Mouse (Mus musculus) midbrain, postnatal 0 days (tissue): ENCODE measurements around the gene Rps3. TPM values are rescaled to one million over a fixed set of nuclear protein-coding genes. Genes with fewer than 3 reads are reported as not detected.

Source experiments
- ATAC-seq: fragments of 200-750 bp; cut with Nextera tagmentation; 2 replicates; pipeline ENCODE4 v1.8.0; 2017; ENCODE audit warnings: moderate number of reproducible peaks, mild to moderate bottlenecking, moderate TSS enrichment, moderate library complexity; ENCODE audit not compliant: low FRiP score
- DNase-seq: peaks from one replicate; pipeline ENCODE4 v3.0.0-alpha.2; 2015; ENCODE audit warnings: low spot score
- H3K27ac ChIP-seq: fragments of 300-500 bp; sonication (generic); 2 replicates; pipeline ENCODE4 v1.5.1; 2014; ENCODE audit warnings: low read depth, mild to moderate bottlenecking, low read length, mixed read lengths
- H3K27me3 ChIP-seq: fragments of 300-500 bp; sonication (generic); 2 replicates; pipeline ENCODE4 v1.6.1; 2014; ENCODE audit warnings: low read length, control low read depth, mixed read lengths; ENCODE audit not compliant: insufficient read depth
- H3K36me3 ChIP-seq: fragments of 300-500 bp; sonication (generic); 2 replicates; pipeline ENCODE4 v1.6.1; 2014; ENCODE audit warnings: low read length, control low read depth, mixed read lengths; ENCODE audit not compliant: insufficient read depth
- H3K4me1 ChIP-seq: fragments of 300-500 bp; sonication (generic); 2 replicates; pipeline ENCODE4 v1.6.1; 2014; ENCODE audit warnings: mild to moderate bottlenecking, control low read depth, antibody characterized with exemption, low read length, mixed read lengths; ENCODE audit not compliant: insufficient read depth
- H3K4me2 ChIP-seq: fragments of 300-500 bp; sonication (generic); 2 replicates; pipeline ENCODE4 v1.6.1; 2014; ENCODE audit warnings: low read depth, mild to moderate bottlenecking, low read length, mixed read lengths; ENCODE audit not compliant: poor library complexity, severe bottlenecking
- H3K4me3 ChIP-seq: fragments of 300-500 bp; sonication (generic); 2 replicates; pipeline ENCODE4 v1.5.1; 2014; ENCODE audit warnings: low read depth, mild to moderate bottlenecking, low read length, moderate library complexity
- H3K9ac ChIP-seq: fragments of 300-500 bp; sonication (generic); replicated peaks from 2 replicates; pipeline ENCODE4 v1.6.1; 2014; ENCODE audit warnings: mild to moderate bottlenecking, low read length, moderate library complexity, mixed read lengths; ENCODE audit not compliant: poor library complexity, severe bottlenecking
- H3K9me3 ChIP-seq: fragments of 300-500 bp; sonication (generic); 2 replicates; pipeline ENCODE4 v1.6.1; 2016; ENCODE audit warnings: low read length, control low read depth
- CTCF ChIP-seq: IDR thresholded peaks from 2 replicates; pipeline ENCODE4 v1.5.1; 2016; ENCODE audit warnings: antibody characterized with exemption, mild to moderate bottlenecking
- WGBS: fragments of 180-500 bp; shearing (Covaris S2); extraction: QIAGEN DNeasy Blood & Tissue Kit; methylation state at CpG from one replicate; pipeline ENCODE4 v1.1.7; 2014; 5-methylcytosine and 5-hydroxymethylcytosine counted together
- polyA plus RNA-seq: library from polyadenylated mRNA; unstranded; fragments of >200 nt; fragmentation: Nextera tagmentation; extraction: Ambion mirVana; gene quantifications from 2 replicates; pipeline ENCODE4 v1.2.1, GENCODE M21; 2015
- total RNA-seq: library from RNA; depleted of rRNA; stranded (reverse); fragments of >200 nt; gene quantifications from 2 replicates; pipeline ENCODE4 v1.2.3, GENCODE M21; 2014

Gene Rps3
- total and polyA plus RNA-seq, 2 experiments from 2014 or later = 440 to 453 TPM

DNA sequence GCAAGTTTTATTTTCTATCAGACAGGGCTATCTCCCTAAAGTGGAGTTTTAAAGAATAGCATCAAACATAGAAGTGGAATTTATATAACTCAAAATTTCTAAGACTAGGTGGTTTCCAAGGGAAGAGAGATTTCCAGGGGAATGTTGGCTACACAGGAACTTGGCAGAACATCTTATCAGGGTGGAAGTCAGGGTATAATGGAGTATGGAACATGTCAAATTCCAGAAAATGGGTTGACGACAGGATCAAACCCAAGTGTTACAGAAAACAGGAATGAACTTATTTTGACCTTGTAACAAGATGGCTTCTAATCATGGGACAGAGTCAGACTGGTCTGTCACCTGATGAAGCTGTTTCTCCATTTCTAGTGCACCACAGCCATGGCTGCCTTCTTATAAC lies 1.1 kb upstream of the Rps3 start:
- no peak overlapping the region for H3K27ac ChIP-seq
- no peaks in the 10 kb centered on the region; the same call in 1 of the 2 replicates for H3K27me3 ChIP-seq
- H3K4me3 ChIP-seq = no peak overlapping the region
- peaks cover 7% of the 10 kb centered on the region for H3K4me1 ChIP-seq
- peaks cover 23% of the 10 kb centered on the region; the same call in 1 of the 2 replicates for H3K36me3 ChIP-seq
- DNase-seq (no peak), ATAC-seq (no peak)
- 75% methylated on average over 1 of the region's 1 CpGs for WGBS
- no peak for TF ChIP-seq CTCF
- H3K9ac ChIP-seq = no peak overlapping the region
- H3K9me3 ChIP-seq = no peaks in the 10 kb centered on the region
- H3K4me2 ChIP-seq = no peak overlapping the region

DNA sequence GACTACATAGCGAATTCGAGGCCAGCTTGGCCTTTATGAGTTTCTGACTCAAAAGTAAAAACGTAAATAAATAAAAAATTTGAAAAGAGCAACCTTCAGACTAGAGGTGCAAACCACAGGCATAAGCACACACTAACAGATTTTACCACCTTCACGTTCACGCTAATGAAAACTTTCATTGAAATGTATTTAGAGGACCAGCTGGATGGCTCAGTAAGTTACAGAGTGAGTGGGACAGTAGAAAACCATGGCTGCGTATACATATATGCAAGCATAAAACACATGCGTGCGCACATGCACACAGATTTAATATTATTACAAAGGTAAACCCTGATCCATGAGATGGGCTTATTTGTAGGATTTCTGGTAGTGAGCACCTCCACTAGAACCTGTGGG lies 384 bp upstream of the Rps3 start:
- TF ChIP-seq CTCF = no peak
- DNase-seq = no peak
- Histone ChIP-seq H3K4me2 (peak overlapping the region; percentile 29), H3K36me3 (peaks cover 31% of the 10 kb centered on the region), H3K4me3 (peak overlapping the region; percentile 58), H3K27ac (peak overlapping the region; percentile 13; the same call in 1 of the 2 replicates), H3K9ac (no peak overlapping the region), H3K27me3 (no peaks in the 10 kb centered on the region; the same call in 1 of the 2 replicates), H3K9me3 (no peaks in the 10 kb centered on the region), H3K4me1 (peaks cover 7% of the 10 kb centered on the region)
- 44% methylated on average over 8 of the region's 8 CpGs for WGBS
- peak; percentile 22; the same call in 1 of the 2 replicates for ATAC-seq

DNA sequence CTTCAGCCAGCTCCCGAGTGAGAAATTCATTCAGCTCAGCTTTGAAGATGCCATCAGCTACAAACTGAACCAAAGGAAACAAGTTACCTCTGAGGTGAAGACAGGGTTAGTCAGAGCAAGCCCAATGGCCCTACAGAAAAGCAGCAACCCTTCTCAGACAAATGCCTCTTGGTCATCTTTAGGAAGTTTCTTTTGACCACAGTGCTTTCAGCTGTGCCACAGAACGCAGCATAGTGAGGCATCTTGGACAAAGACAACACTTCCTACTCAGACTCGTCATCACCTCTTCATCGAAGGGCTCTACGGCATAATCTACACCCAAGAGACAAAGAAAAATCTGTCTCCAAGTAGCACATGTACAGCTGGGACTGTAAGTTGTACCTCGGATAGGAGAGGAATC lies 901 bp downstream of the Rps3 start:
- ATAC-seq (no peak), DNase-seq (no peak)
- Histone ChIP-seq H3K4me1 (peaks cover 7% of the 10 kb centered on the region), H3K27ac (peak overlapping the region; percentile 88), H3K9me3 (no peaks in the 10 kb centered on the region), H3K4me3 (peak overlapping the region; percentile 58), H3K27me3 (no peaks in the 10 kb centered on the region; the same call in 1 of the 2 replicates), H3K36me3 (peaks cover 43% of the 10 kb centered on the region), H3K4me2 (peak overlapping the region; percentile 91), H3K9ac (peak overlapping the region; percentile 78)
- TF ChIP-seq CTCF = no peak
- WGBS = 3% methylated on average over 6 of the region's 6 CpGs

DNA sequence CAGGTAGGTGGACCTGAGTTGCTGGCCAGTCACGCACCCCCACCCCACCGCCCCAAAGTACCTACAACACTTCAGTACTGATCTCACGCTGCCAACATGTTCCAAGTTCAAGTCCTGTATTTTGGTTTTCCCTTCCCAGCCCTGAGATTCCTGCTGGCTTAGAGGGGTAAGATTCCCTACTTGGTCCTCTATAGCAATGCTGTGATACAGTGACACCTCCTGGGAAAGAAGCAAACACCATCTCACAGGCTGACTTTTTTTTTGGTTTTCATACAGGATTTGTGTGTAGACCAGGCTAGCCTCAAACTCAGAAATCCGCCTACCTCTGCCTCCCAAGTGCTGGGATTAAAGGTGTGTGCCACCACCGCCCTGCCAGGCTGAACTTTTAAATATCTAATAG lies 6.3 kb downstream of the Rps3 start:
- H3K9me3 ChIP-seq = no peaks in the 10 kb centered on the region
- H3K36me3 ChIP-seq = peaks cover 65% of the 10 kb centered on the region
- WGBS = 83% methylated on average over 5 of the region's 5 CpGs
- no peak overlapping the region for H3K27ac ChIP-seq
- H3K9ac ChIP-seq = no peak overlapping the region
- H3K4me1 ChIP-seq = peaks cover 3% of the 10 kb centered on the region
- H3K4me2 ChIP-seq = no peak overlapping the region
- H3K27me3 ChIP-seq = no peaks in the 10 kb centered on the region
- peak; percentile 51 for TF ChIP-seq CTCF
- no peak overlapping the region for H3K4me3 ChIP-seq
- ATAC-seq (no peak), DNase-seq (no peak)

DNA sequence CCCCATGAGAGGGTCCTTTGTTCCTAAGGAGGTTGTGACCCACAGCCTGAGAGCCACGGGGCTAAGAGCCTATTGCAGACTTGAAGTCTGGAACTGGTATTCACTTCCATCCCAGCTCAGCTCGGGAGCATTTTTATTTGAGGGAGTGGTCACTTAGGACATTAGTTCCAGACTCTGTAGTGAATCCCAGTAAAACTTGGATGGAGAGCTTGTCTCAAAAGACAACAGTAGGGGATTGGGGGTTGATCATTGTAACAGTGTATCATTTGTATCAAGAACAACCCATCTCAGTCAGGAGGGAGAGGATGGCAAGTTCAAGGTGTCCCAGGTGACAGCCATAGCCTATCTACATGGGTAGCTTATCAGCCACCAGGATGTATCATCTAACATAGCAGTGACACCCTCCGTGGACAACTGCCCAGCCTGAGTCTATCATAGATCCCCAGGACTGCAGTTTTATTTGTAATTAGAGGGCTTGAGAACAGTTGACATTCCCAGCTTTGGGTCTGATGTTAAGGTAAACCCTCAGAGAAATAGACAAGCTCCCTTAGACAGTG lies 6.9 kb downstream of the Rps3 start:
- Histone ChIP-seq H3K4me2 (no peak overlapping the region), H3K4me3 (no peak overlapping the region), H3K9me3 (no peaks in the 10 kb centered on the region), H3K27me3 (no peaks in the 10 kb centered on the region), H3K4me1 (no peaks in the 10 kb centered on the region), H3K9ac (no peak overlapping the region), H3K27ac (no peak overlapping the region), H3K36me3 (peaks cover 61% of the 10 kb centered on the region)
- ATAC-seq (no peak), DNase-seq (no peak)
- TF ChIP-seq CTCF = no peak
- 47% methylated on average over 3 of the region's 3 CpGs for WGBS

DNA sequence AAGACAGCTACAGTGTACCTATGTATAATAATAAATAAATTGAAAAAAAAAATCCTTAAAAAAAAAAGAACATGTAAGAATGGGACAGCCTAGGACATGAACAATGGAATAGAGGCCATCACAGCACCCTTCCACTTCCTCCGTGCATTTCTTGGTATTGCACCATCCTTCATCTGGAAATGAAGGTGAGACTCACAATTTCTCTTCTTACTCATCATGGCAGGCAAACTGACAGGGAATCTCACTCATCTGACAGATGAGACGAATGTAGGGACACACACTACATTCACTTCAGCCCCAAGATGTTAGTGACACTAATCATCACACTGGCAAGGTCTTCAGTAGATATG lies 8.0 kb downstream of the Rps3 start:
- no peak for TF ChIP-seq CTCF
- Histone ChIP-seq H3K9me3 (no peaks in the 10 kb centered on the region), H3K9ac (no peak overlapping the region), H3K27ac (no peak overlapping the region), H3K4me1 (no peaks in the 10 kb centered on the region), H3K4me3 (no peak overlapping the region), H3K4me2 (no peak overlapping the region), H3K36me3 (peaks cover 50% of the 10 kb centered on the region), H3K27me3 (no peaks in the 10 kb centered on the region)
- DNase-seq (no peak), ATAC-seq (no peak)
- 87% methylated on average over 2 of the region's 2 CpGs for WGBS
